Mouse (Mus musculus) liver, embryonic 12.5 days (tissue): ENCODE measurements around the gene Sdc1. TPM values are rescaled to one million over a fixed set of nuclear protein-coding genes. Genes with fewer than 3 reads are reported as not detected.

Experiments used
- ATAC-seq: fragments of 200-750 bp; cut with Nextera tagmentation; 2 replicates; pipeline ENCODE4 v1.8.0; 2017; ENCODE audit warnings: moderate number of reproducible peaks, mild to moderate bottlenecking, moderate library complexity
- H3K27ac ChIP-seq: fragments of 300-500 bp; sonication (generic); 2 replicates; pipeline ENCODE4 v1.5.1; 2016; ENCODE audit warnings: mild to moderate bottlenecking
- H3K27me3 ChIP-seq: fragments of 300-500 bp; sonication (generic); replicated peaks from 2 replicates; pipeline ENCODE4 v1.6.1; 2016; ENCODE audit warnings: mild to moderate bottlenecking, moderate library complexity
- H3K36me3 ChIP-seq: fragments of 300-500 bp; sonication (generic); 2 replicates; pipeline ENCODE4 v1.6.1; 2016; ENCODE audit warnings: mild to moderate bottlenecking, moderate library complexity
- H3K4me1 ChIP-seq: fragments of 300-500 bp; sonication (generic); 2 replicates; pipeline ENCODE4 v1.6.1; 2016
- H3K4me2 ChIP-seq: fragments of 300-500 bp; sonication (generic); 2 replicates; pipeline ENCODE4 v1.6.1; 2016; ENCODE audit warnings: mild to moderate bottlenecking, moderate library complexity
- H3K4me3 ChIP-seq: fragments of 300-500 bp; sonication (generic); 2 replicates; pipeline ENCODE4 v1.5.1; 2016; ENCODE audit warnings: mild to moderate bottlenecking, moderate library complexity
- H3K9ac ChIP-seq: fragments of 300-500 bp; sonication (generic); 2 replicates; pipeline ENCODE4 v1.6.1; 2016; ENCODE audit warnings: mild to moderate bottlenecking, moderate library complexity
- H3K9me3 ChIP-seq: fragments of 300-500 bp; sonication (generic); replicated peaks from 2 replicates; pipeline ENCODE4 v1.6.1; 2016; ENCODE audit warnings: mild to moderate bottlenecking, moderate library complexity
- WGBS: fragments of 180-500 bp; shearing (Covaris S2); methylation state at CpG from one replicate; pipeline ENCODE4 v1.1.7; 2016; ENCODE audit not compliant: insufficient replicate concordance; 5-methylcytosine and 5-hydroxymethylcytosine counted together
- polyA plus RNA-seq: library from polyadenylated mRNA; unstranded; fragments of >200 nt; fragmentation: Nextera tagmentation; extraction: Ambion mirVana; gene quantifications from 2 replicates; pipeline ENCODE4 v1.2.1, GENCODE M21; 2016

The Sdc1 gene
- polyA plus RNA-seq: 27.7 and 30.2 TPM in 2 replicates

DNA sequence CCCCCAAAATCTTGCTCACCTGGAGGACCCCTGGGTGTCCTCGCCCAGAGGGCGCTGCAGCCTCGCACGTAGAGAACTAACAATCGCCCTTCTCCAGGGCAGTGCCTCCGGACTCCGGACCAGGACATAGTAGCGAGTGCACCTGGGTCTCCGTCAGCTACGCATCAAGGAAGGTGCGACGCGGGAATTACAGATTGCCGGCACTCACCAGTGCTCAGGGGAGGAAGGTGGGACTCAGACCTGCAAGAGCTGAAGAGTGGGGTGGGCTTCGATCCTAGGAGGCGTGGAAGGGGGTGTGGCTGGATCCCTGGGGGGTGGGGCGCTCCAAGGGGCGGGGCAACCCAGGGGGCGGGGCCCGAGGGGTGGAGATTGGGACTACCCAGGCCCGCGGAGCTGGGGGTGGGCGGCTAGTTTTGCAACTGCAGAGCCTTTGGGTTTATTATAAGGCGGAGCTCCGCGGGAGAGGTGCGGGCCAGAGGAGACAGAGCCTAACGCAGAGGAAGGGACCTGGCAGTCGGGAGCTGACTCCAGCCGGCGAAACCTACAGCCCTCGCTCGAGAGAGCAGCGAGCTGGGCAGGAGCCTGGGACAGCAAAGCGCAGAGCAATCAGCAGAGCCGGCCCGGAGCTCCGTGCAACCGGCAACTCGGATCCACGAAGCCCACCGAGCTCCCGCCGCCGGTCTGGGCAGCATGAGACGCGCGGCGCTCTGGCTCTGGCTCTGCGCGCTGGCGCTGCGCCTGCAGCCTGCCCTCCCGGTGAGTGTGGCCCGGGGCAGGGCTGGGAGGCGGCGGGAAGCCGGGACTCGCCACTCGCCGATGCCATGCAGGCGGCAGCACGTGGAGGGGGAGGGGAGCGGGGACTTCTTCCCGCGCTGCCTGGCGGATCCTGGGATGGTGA, at the start of gene Sdc1:
Sdc1 (plus strand) TSS at position 378 of the 898 bp plus-strand sequence.
- under 1% methylated on average over 67 of the region's 67 CpGs for WGBS

DNA sequence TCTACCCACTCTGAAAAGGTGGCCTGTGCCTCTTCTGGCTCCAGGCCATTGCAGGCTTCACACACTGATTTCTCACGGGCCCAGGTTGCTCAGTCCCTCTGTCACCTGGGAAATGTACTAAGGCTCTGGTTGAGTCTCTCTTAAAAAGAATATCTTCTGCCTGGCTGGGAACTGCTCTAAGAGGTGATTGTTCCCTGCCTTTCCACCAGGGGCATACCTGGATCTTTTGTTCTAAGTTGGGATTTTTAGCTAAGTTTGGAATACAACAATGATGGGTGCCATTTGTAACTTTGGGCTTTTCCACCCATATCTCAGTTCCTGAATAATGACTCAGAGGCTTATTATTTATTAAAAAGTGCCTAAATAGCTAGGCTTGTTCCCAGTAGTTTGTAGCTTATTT, 44.2 kb upstream of the Sdc1 start:
- no peak overlapping the region for H3K4me3 ChIP-seq
- H3K27me3 ChIP-seq: no peaks in the 10 kb centered on the region
- no peak overlapping the region for H3K4me2 ChIP-seq
- H3K9ac ChIP-seq: no peak overlapping the region
- 83% methylated on average over 1 of the region's 1 CpGs for WGBS
- no peak for ATAC-seq
- H3K9me3 ChIP-seq: no peaks in the 10 kb centered on the region
- peaks cover 67% of the 10 kb centered on the region for H3K36me3 ChIP-seq
- no peak overlapping the region for H3K27ac ChIP-seq
- no peaks in the 10 kb centered on the region for H3K4me1 ChIP-seq

More for the DNA sequence above, at the start of gene Sdc1:
- Histone ChIP-seq H3K27ac (peak within 1 kb of the TSS; percentile 73), H3K4me2 (peak within 1 kb of the TSS; percentile 100), H3K27me3 (peaks cover 38% of the 10 kb centered on the region), H3K36me3 (no peaks in the 10 kb centered on the region), H3K9ac (peak within 1 kb of the TSS; percentile 78), H3K9me3 (no peaks in the 10 kb centered on the region), H3K4me1 (peaks cover 52% of the 10 kb centered on the region), H3K4me3 (peak within 1 kb of the TSS; percentile 67)
- peak; percentile 80 for ATAC-seq

DNA sequence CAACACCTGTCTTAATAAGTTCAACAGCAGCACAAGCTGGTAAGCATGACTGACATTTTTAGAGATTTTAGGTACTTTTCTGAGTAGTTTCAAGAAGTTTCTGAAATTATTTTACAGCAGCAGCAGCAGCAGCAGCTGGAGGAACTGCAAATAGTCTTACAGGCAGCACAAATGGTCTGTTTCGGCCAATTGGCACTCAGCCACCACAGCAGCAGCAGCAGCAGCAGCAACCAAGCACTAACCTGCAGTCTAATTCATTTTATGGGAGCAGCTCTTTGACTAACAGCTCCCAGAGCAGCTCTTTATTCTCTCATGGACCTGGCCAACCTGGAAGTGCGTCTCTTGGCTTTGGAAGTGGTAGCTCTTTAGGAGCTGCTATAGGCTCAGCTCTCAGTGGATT, 42.4 kb upstream of the Sdc1 start:
- no peaks in the 10 kb centered on the region for H3K27me3 ChIP-seq
- H3K9me3 ChIP-seq: no peaks in the 10 kb centered on the region
- H3K36me3 ChIP-seq: peaks cover 59% of the 10 kb centered on the region
- no peak overlapping the region for H3K4me3 ChIP-seq
- whole genome bisulfite sequencing: 89% methylated on average over 2 of the region's 2 CpGs
- no peak overlapping the region for H3K9ac ChIP-seq
- H3K4me1 ChIP-seq: no peaks in the 10 kb centered on the region
- no peak overlapping the region for H3K4me2 ChIP-seq
- no peak for ATAC-seq
- no peak overlapping the region for H3K27ac ChIP-seq

- Histone ChIP-seq H3K27ac (no peak overlapping the region), H3K9ac (no peak overlapping the region), H3K4me3 (no peak overlapping the region), H3K27me3 (no peaks in the 10 kb centered on the region), H3K36me3 (peaks cover 85% of the 10 kb centered on the region), H3K9me3 (no peaks in the 10 kb centered on the region), H3K4me1 (no peaks in the 10 kb centered on the region), H3K4me2 (no peak overlapping the region)
- no peak for ATAC-seq
- 88% methylated on average over 2 of the region's 2 CpGs for WGBS
Measured at GRCm38 (mm10) chr12:8753654-8754053, 17.5 kb upstream of the Sdc1 start.

DNA sequence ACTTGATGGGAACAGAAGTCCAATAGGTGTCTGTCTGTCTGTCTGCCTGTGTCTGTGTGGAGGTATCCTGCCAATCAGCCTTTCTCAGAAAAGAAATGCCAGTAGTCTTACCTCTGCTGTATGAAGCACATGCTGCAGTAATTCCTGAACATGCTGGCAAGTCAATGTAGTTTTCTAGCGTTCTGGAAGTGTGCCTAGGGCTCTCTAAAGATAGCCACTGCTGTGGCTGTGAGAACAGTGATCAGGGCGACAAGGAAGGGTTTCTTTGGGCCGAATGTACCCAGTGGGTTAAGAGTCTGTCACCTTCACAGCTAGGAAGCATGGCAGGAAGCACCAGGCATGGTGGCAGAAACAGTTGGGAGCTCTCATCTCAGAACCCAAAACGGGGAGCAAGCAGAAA, 17.0 kb upstream of the Sdc1 start:
- no peak overlapping the region for H3K4me3 ChIP-seq
- H3K9me3 ChIP-seq: no peaks in the 10 kb centered on the region
- H3K27ac ChIP-seq: no peak overlapping the region
- H3K4me2 ChIP-seq: no peak overlapping the region
- H3K4me1 ChIP-seq: no peaks in the 10 kb centered on the region
- H3K9ac ChIP-seq: no peak overlapping the region
- peaks cover 80% of the 10 kb centered on the region for H3K36me3 ChIP-seq
- no peak for ATAC-seq
- 74% methylated on average over 4 of the region's 4 CpGs for WGBS
- no peaks in the 10 kb centered on the region for H3K27me3 ChIP-seq

- Histone ChIP-seq H3K4me1 (no peaks in the 10 kb centered on the region), H3K4me2 (no peak overlapping the region), H3K4me3 (no peak overlapping the region), H3K27me3 (no peaks in the 10 kb centered on the region), H3K36me3 (peaks cover 49% of the 10 kb centered on the region), H3K9me3 (no peaks in the 10 kb centered on the region), H3K9ac (no peak overlapping the region), H3K27ac (no peak overlapping the region)
- no peak for ATAC-seq
- 97% methylated on average over 3 of the region's 3 CpGs for WGBS
Measured at GRCm38 (mm10) chr12:8758029-8758428, 13.1 kb upstream of the Sdc1 start.

DNA sequence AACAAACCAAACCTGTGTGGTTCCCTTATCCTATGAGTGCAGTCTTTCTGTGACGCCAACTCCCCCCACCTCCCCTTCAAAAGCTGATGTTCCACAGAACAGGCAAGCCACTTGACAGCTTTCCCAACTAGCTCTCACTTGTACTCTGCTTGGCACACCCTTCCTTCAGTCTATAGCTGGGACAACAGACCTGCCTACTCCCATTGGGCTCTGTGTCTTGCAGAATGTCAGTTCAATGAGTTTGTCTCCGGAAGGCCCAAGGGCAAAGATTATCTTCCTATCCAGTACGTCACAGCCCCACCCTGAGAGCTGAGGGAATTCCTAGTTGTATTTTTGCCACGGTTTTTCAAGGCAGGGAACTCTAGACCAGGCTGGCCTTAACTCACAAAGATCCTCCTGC, 12.0 kb upstream of the Sdc1 start:
- WGBS: 58% methylated on average over 4 of the region's 4 CpGs
- H3K27ac ChIP-seq: no peak overlapping the region
- no peak overlapping the region for H3K9ac ChIP-seq
- no peaks in the 10 kb centered on the region for H3K9me3 ChIP-seq
- no peak overlapping the region for H3K4me2 ChIP-seq
- H3K36me3 ChIP-seq: peaks cover 38% of the 10 kb centered on the region
- H3K27me3 ChIP-seq: no peaks in the 10 kb centered on the region
- no peak overlapping the region for H3K4me3 ChIP-seq
- ATAC-seq: no peak
- no peaks in the 10 kb centered on the region for H3K4me1 ChIP-seq

- H3K4me2 ChIP-seq: no peak overlapping the region
- WGBS: 87% methylated on average over 6 of the region's 6 CpGs
- H3K27me3 ChIP-seq: no peaks in the 10 kb centered on the region
- H3K9ac ChIP-seq: no peak overlapping the region
- no peak overlapping the region for H3K4me3 ChIP-seq
- no peak overlapping the region for H3K27ac ChIP-seq
- no peaks in the 10 kb centered on the region for H3K4me1 ChIP-seq
- peaks cover 32% of the 10 kb centered on the region for H3K36me3 ChIP-seq
- ATAC-seq: no peak
- no peaks in the 10 kb centered on the region for H3K9me3 ChIP-seq
Measured at GRCm38 (mm10) chr12:8759779-8760178, 11.3 kb upstream of the Sdc1 start.

DNA sequence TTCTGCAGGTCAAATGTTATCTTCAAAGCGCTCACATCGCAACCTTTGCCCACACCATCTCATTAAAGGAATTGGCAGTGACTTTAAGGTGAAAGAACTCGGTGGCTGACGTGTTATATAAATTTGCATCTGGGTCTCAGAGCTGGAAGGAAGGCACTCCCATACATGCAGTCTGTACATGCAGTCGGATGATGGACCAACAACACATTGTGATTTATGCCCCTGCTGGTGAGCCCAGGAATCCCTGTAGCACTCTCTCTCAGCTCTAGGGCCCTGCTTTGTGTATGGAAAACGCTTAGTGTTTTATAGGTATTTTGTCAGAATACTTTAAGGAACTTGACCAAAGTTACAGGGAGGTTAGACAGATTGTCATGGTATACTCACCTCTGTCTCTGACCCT, 10.6 kb upstream of the Sdc1 start:
- 71% methylated on average over 6 of the region's 6 CpGs for WGBS

GRCm38 (mm10) chr12:8761058-8761457, 10.1 kb upstream of the Sdc1 start:
- H3K4me3 ChIP-seq: no peak overlapping the region
- no peak for ATAC-seq
- no peak overlapping the region for H3K27ac ChIP-seq
- H3K27me3 ChIP-seq: no peaks in the 10 kb centered on the region
- WGBS: 61% methylated on average over 7 of the region's 7 CpGs
- no peaks in the 10 kb centered on the region for H3K4me1 ChIP-seq
- peaks cover 21% of the 10 kb centered on the region for H3K36me3 ChIP-seq
- no peak overlapping the region for H3K9ac ChIP-seq
- H3K9me3 ChIP-seq: no peaks in the 10 kb centered on the region
- no peak overlapping the region for H3K4me2 ChIP-seq

More for the DNA sequence above, 10.6 kb upstream of the Sdc1 start:
- Histone ChIP-seq H3K4me2 (no peak overlapping the region), H3K4me3 (no peak overlapping the region), H3K27ac (no peak overlapping the region), H3K9ac (no peak overlapping the region), H3K36me3 (peaks cover 24% of the 10 kb centered on the region), H3K4me1 (no peaks in the 10 kb centered on the region), H3K27me3 (no peaks in the 10 kb centered on the region), H3K9me3 (no peaks in the 10 kb centered on the region)
- no peak for ATAC-seq

GRCm38 (mm10) chr12:8762667-8763066, 8.5 kb upstream of the Sdc1 start:
- no peaks in the 10 kb centered on the region for H3K4me1 ChIP-seq
- H3K27me3 ChIP-seq: no peaks in the 10 kb centered on the region
- H3K4me2 ChIP-seq: no peak overlapping the region
- ATAC-seq: no peak
- peaks cover 5% of the 10 kb centered on the region; the same call in 1 of the 2 replicates for H3K36me3 ChIP-seq
- no peak overlapping the region for H3K4me3 ChIP-seq
- H3K9me3 ChIP-seq: no peaks in the 10 kb centered on the region
- WGBS: 68% methylated on average over 2 of the region's 2 CpGs
- no peak overlapping the region for H3K27ac ChIP-seq
- no peak overlapping the region for H3K9ac ChIP-seq

DNA sequence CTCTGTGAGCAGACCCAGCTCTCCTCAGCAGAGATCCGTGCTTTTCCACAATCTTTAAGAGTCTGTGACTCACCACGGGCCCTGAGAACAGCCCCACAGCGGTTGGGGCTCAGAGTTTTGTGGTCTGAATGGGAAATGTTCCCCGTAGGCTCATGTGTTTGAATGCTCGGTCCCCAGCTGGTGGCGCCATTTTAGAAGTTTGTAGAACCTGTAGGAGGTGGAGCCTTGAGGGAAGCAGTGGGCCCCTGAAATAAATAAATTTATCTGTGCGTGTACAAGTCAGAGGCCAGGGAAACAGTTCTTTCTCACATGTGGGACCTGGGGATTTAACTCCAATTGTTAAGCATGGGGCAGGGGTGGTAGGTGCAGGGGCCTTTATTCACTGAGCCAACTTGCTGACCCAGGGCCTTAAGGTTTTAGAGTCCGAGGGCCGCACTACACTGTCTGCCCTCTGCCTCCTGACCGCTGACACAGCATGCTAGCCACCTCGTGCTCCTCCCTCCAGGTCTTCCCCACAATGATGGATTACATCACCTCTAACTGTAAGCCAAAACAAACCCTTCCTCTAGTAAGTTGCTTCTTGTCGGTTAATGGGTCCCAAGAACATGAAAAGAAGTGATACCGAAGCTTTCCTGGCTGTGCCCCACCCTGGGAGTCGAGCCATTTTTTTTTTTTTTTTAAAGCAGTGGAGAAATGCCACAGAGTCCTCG, 6.7 kb upstream of the Sdc1 start:
- Histone ChIP-seq H3K27me3 (0 out of 2 replicates have a peak, but pooled peaks cover under 1% of the 10 kb centered on the region), H3K9me3 (no peaks in the 10 kb centered on the region), H3K27ac (no peak overlapping the region), H3K4me2 (no peak overlapping the region), H3K9ac (no peak overlapping the region), H3K4me1 (no peaks in the 10 kb centered on the region), H3K36me3 (no peaks in the 10 kb centered on the region), H3K4me3 (no peak overlapping the region)
- WGBS: 76% methylated on average over 15 of the region's 15 CpGs
- ATAC-seq: no peak
